Mouse (Mus musculus) testis, adult 2 months (tissue): ENCODE measurements around the gene Cadps.

ENCODE experiments used
- CTCF ChIP-seq: fragments of 200-500 bp; IDR thresholded peaks from 2 replicates; pipeline ENCODE4 v1.5.1; 2012; ENCODE audit warnings: low read depth, mild to moderate bottlenecking, inconsistent platforms, low read length, moderate library complexity; ENCODE audit not compliant: control insufficient read depth, insufficient read depth, insufficient replicate concordance
- POLR2A ChIP-seq: fragments of 200-500 bp; IDR thresholded peaks from 2 replicates; pipeline ENCODE4 v1.6.1; 2012; ENCODE audit warnings: low read depth, mild to moderate bottlenecking, inconsistent platforms, low read length, moderate library complexity; ENCODE audit not compliant: control insufficient read depth

DNA sequence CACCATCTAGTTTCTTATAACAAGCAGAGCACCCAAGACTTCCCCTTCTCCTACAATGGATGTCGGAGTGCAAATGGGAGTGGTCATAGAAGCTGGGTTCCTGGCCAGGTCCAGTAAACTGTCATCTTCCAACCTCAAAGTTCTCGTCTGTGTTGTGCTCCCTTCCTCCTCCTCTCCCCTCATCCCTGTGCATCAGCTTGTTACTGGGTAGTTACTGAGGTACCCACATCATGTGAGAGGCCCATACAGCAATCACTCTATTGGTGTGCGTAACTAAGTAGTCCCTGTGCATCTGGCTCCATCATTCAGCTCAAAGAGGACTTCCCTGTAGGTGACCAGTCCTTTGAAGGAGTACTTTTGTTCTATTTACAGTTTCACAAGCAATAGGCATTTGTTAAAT lies 292.3 kb downstream of the Cadps start:
- TF ChIP-seq POLR2A (no peak), CTCF (no peak)
